Mouse (Mus musculus) spleen, adult 2 months (tissue): ENCODE results near the gene Dynlt1c. TPM values are rescaled to one million over a fixed set of nuclear protein-coding genes. Genes with fewer than 3 reads are reported as not detected.
"Not testable (repeated sequence)": the region's sequence is repeated elsewhere in the genome, so short reads cannot be mapped to it uniquely, and the experiment has no call there.

Experiments
- DNase-seq, 2 experiments: peaks; one replicate each; pipeline versions ENCODE4 v3.0.0 to v3.0.0-alpha.2; 2012 to 2021; ENCODE audit warnings: low spot score in 2 of 2, low read depth in 1 of 2
- H3K27ac ChIP-seq: fragments of 200-500 bp; 2 replicates; pipeline ENCODE4 v1.5.1; 2012; ENCODE audit warnings: low read length, inconsistent platforms; ENCODE audit not compliant: insufficient read depth
- H3K27me3 ChIP-seq: fragments of 200-500 bp; 2 replicates; pipeline ENCODE4 v1.6.1; 2012; ENCODE audit warnings: mild to moderate bottlenecking, moderate library complexity, low read length, inconsistent platforms; ENCODE audit not compliant: control insufficient read depth, insufficient read depth
- H3K36me3 ChIP-seq: fragments of 200-500 bp; 2 replicates; pipeline ENCODE4 v1.6.1; 2012; ENCODE audit warnings: mild to moderate bottlenecking, low read length, inconsistent platforms; ENCODE audit not compliant: control insufficient read depth, insufficient read depth
- H3K4me1 ChIP-seq: fragments of 200-500 bp; 2 replicates; pipeline ENCODE4 v1.6.1; 2011; ENCODE audit warnings: inconsistent platforms; ENCODE audit not compliant: control insufficient read depth, insufficient read depth, insufficient read length
- H3K4me3 ChIP-seq: fragments of 200-500 bp; 2 replicates; pipeline ENCODE4 v1.5.1; 2011; ENCODE audit warnings: mild to moderate bottlenecking, inconsistent platforms; ENCODE audit not compliant: insufficient read depth, insufficient read length; ENCODE audit errors: extremely low read depth
- WGBS: fragments of 180-500 bp; shearing (Covaris S2); methylation state at CpG from one replicate; pipeline ENCODE4 v1.1.7; 2018; 5-methylcytosine and 5-hydroxymethylcytosine counted together
- polyA plus RNA-seq: library from polyadenylated mRNA; depleted of rRNA; stranded (reverse); fragments of >200 nt; gene quantifications from 2 replicates; pipeline ENCODE4 v1.2.3, GENCODE M21; 2012

Gene Dynlt1c
- polyA plus RNA-seq, 1 experiment = 14.2 TPM

DNA sequence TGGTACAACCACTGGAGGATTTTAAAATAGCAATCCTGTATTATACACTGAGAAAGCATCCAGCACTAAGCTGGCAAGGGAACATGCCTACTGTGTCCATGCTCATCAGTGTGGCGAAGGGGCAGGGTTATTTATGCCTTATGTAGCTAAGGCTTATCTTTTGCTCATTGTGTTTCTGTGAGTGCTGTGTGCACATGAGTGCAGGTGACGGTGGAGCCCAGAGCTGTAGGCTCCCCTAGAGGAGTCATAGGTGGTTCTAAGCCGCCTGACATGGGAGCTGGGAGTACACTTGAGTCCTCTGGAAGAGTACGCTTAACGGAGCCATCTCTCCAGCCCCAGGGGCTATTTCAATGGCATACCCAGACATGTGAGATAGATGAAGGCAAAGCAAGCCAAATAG is 17.8 kb downstream of the Dynlt1c start:
- DNase-seq, H3K4me1 ChIP-seq, H3K4me3 ChIP-seq, H3K27me3 ChIP-seq, H3K27ac ChIP-seq, H3K36me3 ChIP-seq: not testable (repeated sequence)
- WGBS = 89% methylated on average over 5 of the region's 5 CpGs

- WGBS = 91% methylated on average over 5 of the region's 6 CpGs
- not testable (repeated sequence) for H3K27me3 ChIP-seq, H3K36me3 ChIP-seq, H3K4me1 ChIP-seq, DNase-seq, H3K4me3 ChIP-seq, H3K27ac ChIP-seq
Measured at GRCm38 (mm10) chr17:6620035-6620434, 18.6 kb downstream of the Dynlt1c start.

GRCm38 (mm10) chr17:6620730-6621451 is 19.4 kb downstream of the Dynlt1c start:
- H3K27me3 ChIP-seq = not testable (repeated sequence)

GRCm38 (mm10) chr17:6621976-6622375 is 20.5 kb downstream of the Dynlt1c start:
- not testable (repeated sequence) for H3K4me3 ChIP-seq, H3K36me3 ChIP-seq, H3K4me1 ChIP-seq, DNase-seq, H3K27ac ChIP-seq, H3K27me3 ChIP-seq
- whole genome bisulfite sequencing = 89% methylated on average over 11 of the region's 12 CpGs

More at GRCm38 (mm10) chr17:6620730-6621451, 19.4 kb downstream of the Dynlt1c start:
- not testable (repeated sequence) for H3K36me3 ChIP-seq, H3K27ac ChIP-seq, DNase-seq, H3K4me3 ChIP-seq, H3K4me1 ChIP-seq
- WGBS = 74% methylated on average over 18 of the region's 20 CpGs

DNA sequence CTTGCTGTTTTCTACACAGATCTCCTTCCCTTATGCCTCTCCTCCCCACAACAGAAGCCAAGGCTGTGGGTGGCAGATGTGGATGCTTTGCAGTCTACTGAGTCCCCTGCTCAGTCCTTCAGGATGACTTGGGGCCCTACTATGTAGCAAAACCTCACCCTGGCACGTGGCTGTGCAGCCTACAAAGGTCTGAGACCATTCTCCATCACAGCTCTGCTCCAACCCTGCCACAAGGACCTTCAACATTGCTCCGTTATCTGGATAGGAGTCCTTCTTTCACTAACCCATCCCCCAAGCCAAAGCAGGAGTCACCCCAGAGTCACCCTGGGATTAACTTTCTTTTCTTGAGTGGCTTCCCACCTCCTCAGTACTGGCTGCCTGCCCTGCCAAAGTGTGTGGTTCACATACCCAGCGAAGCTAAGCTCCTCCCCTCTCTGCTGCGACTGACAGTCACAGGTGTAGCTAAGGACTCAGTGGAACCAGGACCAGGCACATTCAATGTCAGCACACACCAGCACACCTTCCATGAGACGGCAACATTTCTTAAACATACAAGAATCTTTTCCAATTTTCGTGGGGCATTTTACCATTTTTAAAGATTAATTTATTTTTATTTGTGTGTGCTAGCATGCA is 23.6 kb downstream of the Dynlt1c start:
- not testable (repeated sequence) for H3K27me3 ChIP-seq, H3K36me3 ChIP-seq, H3K4me1 ChIP-seq, DNase-seq, H3K4me3 ChIP-seq, H3K27ac ChIP-seq
- 35% methylated on average over 1 of the region's 6 CpGs for WGBS

GRCm38 (mm10) chr17:6630398-6630797 is 28.9 kb downstream of the Dynlt1c start:
- not testable (repeated sequence) for H3K4me1 ChIP-seq, H3K27ac ChIP-seq, H3K27me3 ChIP-seq, DNase-seq, H3K36me3 ChIP-seq, H3K4me3 ChIP-seq
- 89% methylated on average over 4 of the region's 4 CpGs for WGBS

- not testable (repeated sequence) for H3K27ac ChIP-seq, H3K4me3 ChIP-seq, H3K4me1 ChIP-seq, H3K27me3 ChIP-seq, DNase-seq, H3K36me3 ChIP-seq
- 92% methylated on average over 6 of the region's 6 CpGs for WGBS
Measured at GRCm38 (mm10) chr17:6632850-6633249, 31.4 kb downstream of the Dynlt1c start.

DNA sequence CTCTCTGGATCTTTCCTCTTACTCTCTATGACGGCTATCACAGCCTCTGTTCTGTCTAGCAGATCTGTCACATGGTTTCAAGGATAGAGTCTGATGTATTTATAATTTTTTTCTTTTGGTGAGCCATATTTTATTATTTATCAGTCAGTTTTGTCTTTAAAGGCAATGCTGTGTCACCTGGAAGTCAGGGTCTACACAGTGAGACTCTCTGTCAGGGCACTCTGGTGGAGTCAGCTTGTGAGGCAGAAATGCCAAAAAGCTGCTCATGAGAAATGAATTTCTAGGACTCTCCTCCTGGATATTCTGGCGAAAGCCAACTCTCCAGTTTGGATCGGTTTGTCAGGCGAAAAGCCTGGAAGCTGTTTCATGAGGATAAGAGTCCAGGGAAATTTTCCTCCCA is 34.3 kb downstream of the Dynlt1c start:
- WGBS = 83% methylated on average over 1 of the region's 4 CpGs
- H3K4me3 ChIP-seq, H3K36me3 ChIP-seq, DNase-seq, H3K27me3 ChIP-seq, H3K4me1 ChIP-seq, H3K27ac ChIP-seq: not testable (repeated sequence)
